Mouse (Mus musculus): ENCODE measurements at regions not wholly inside any gene's neighbourhood (a gene's known extent, or its start where the extent isn't known, plus 50 kb on each side); places are given as distances from the start of the nearest gene placed in this dataset.

GRCm38 (mm10) chr3:104298409-104298808 lies 78.2 kb upstream of the Magi3 start:
- ATAC-seq (no peak), DNase-seq (ENCODE audit: low read depth, low spot score) (no peak)
- in situ Hi-C loops (cut with MboI; ENCODE audit: low pct_unique_long_range_greater_than_20kb), result loop anchor here (5.0 kb wide), 2 partner anchors 76 to 144 kb away; partner anchors contain the start of gene Magi3
- H3K27me3 ChIP-seq, result no peaks in the 10 kb centered on the region
- CTCF ChIA-PET, result interaction anchor here (1.0 to 1.4 kb wide), 6 partner anchors 18 to 143 kb away, joined by 3 to 4 read pairs (median 3); no protein-coding TSS in a partner anchor
- no peak for TF ChIP-seq CTCF (IDR thresholded peaks at IDR 0.05)
- POLR2A ChIA-PET, result no interaction called here

DNA sequence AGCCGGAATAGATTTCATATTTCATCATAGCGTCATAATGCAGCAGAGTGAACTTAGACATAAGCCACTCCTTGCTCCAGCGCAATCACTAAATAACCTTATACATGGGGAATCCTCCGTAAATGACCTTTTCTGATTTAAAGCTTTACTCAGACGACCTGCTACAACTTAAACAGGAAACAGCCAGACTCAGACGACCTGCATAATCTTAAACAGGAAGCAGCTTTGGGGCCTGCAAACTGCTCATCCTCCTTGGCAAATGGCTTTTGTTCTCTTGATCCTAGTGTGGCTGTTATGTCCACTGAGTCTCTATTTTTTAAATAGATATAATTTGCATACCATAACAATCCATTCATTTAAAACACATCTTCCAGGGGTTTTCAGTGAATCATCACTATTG lies 76.9 kb upstream of the Magi3 start:
- no peak for TF ChIP-seq CTCF (IDR thresholded peaks at IDR 0.05)
- H3K27me3 ChIP-seq, result no peaks in the 10 kb centered on the region
- POLR2A ChIA-PET, result interaction anchor here (1.3 kb wide), 1 partner anchor 77 kb away, joined by 3 read pairs; the partner anchor contains the start of gene Magi3
- in situ Hi-C loops (cut with MboI; ENCODE audit: low pct_unique_long_range_greater_than_20kb), result loop anchor here (5.0 kb wide), 2 partner anchors 75 to 145 kb away; partner anchors contain the start of gene Magi3
- DNase-seq (ENCODE audit: low read depth, low spot score), result no peak
- CTCF ChIA-PET, result interaction anchor here (0.7 to 3.5 kb wide), 5 partner anchors 22 to 76 kb away, joined by 3 to 19 read pairs (median 3); partner anchors contain the start of gene Magi3
- ATAC-seq, result no peak

GRCm38 (mm10) chr3:104295856-104296255 lies 75.7 kb upstream of the Magi3 start:
- ATAC-seq (peak; percentile 34), DNase-seq (ENCODE audit: low read depth, low spot score) (no peak)
- POLR2A ChIA-PET, result interaction anchor here (1.0 to 1.1 kb wide), 2 partner anchors 14 to 113 kb away, joined by 3 read pairs; no protein-coding TSS in a partner anchor
- no peak for TF ChIP-seq CTCF (IDR thresholded peaks at IDR 0.05)
- in situ Hi-C loops (cut with MboI; ENCODE audit: low pct_unique_long_range_greater_than_20kb), result loop anchor here (5.0 kb wide), 2 partner anchors 74 to 146 kb away; partner anchors contain the start of gene Magi3
- no peaks in the 10 kb centered on the region for H3K27me3 ChIP-seq
- CTCF ChIA-PET, result interaction anchor here (0.9 to 3.5 kb wide), 7 partner anchors 14 to 147 kb away, joined by 3 to 19 read pairs (median 4); partner anchors contain the start of gene Magi3

GRCm38 (mm10) chr3:104295015-104295719 lies 75.0 kb upstream of the Magi3 start:
- in situ Hi-C loops (cut with MboI; ENCODE audit: low pct_unique_long_range_greater_than_20kb), result loop anchor here (5.0 kb wide), 2 partner anchors 73 to 147 kb away; partner anchors contain the start of gene Magi3
- no peaks in the 10 kb centered on the region for H3K27me3 ChIP-seq
- ChIA-PET CTCF (interaction anchor here (0.7 to 3.5 kb wide), 9 partner anchors 10 to 148 kb away, joined by 3 to 19 read pairs (median 4); partner anchors contain the start of gene Magi3), POLR2A (interaction anchor here (0.7 to 1.1 kb wide), 3 partner anchors 15 to 126 kb away, joined by 3 read pairs; no protein-coding TSS in a partner anchor)
- ATAC-seq (peak; percentile 48), DNase-seq (ENCODE audit: low read depth, low spot score) (no peak)
- TF ChIP-seq CTCF (IDR thresholded peaks at IDR 0.05), result no peak

DNA sequence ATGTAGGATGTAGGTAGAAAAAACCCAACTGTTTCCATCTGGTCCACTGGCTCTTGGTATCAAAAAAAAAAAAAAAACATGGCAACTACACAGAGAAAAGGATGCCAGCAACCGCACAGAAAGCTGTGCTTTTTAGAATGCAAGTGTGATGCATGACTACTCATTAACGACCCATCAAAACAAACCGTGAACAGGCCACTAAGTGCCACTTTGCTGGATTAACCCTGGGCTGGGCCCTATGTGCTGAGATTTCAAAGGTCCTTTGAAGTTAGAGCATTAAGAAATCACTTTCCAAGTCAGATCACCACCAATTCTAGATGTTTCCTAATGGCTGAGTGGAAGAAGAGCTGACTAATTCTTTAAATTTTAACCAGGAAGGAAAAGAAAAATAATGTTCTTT lies 73.7 kb upstream of the Magi3 start:
- no peaks in the 10 kb centered on the region for H3K27me3 ChIP-seq
- CTCF ChIA-PET, result interaction anchor here (0.9 to 3.5 kb wide), 5 partner anchors 12 to 75 kb away, joined by 4 to 19 read pairs (median 5); partner anchors contain the start of gene Magi3
- ATAC-seq (no peak), DNase-seq (ENCODE audit: low read depth, low spot score) (no peak)
- in situ Hi-C loops (cut with MboI; ENCODE audit: low pct_unique_long_range_greater_than_20kb), result no loop called here
- no peak for TF ChIP-seq CTCF (IDR thresholded peaks at IDR 0.05)
- POLR2A ChIA-PET, result no interaction called here

DNA sequence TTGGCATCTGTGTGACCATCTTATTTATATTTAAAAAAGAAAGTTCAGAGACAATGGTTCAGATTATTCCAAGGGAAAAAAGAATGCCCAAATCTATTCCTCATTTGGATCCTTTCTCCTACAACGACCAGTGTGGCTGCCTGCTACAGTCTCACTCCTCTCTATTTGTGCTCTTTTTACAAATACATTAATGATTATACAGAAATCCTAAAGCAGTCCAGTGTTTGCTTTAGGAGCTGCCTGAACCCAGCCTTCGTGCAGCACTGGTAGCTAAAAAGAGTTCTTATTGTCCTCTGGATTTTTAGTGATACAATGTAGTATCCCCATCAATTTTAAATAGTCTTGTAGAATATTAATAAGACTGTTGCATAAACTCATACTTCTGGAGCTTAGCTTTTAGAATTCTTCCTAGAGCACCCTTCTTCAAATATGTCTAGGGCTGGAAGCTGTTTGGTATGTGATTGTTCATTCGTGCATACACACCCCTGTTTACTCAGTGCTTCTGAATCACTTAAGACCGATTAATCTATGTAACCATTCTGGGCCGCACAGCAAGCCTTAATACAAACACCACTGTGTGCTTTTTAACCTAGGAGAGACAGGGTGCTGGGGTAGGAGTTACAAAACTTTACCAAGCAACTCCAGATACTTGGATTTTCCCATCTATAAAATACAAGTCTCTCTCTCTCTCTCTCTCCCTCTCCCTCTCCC lies 69.0 kb upstream of the Magi3 start:
- H3K27me3 ChIP-seq, result no peaks in the 10 kb centered on the region
- ATAC-seq, result peak; percentile 45
- in situ Hi-C loops (cut with MboI; ENCODE audit: low pct_unique_long_range_greater_than_20kb), result no loop called here
- TF ChIP-seq CTCF (IDR thresholded peaks at IDR 0.05), result no peak
- ChIA-PET POLR2A (interaction anchor here (0.6 kb wide), 1 partner anchor 194 kb away, joined by 3 read pairs; no protein-coding TSS in a partner anchor), CTCF (interaction anchor here (0.7 to 1.4 kb wide), 3 partner anchors 58 to 152 kb away, joined by 3 to 4 read pairs (median 3); no protein-coding TSS in a partner anchor)
- DNase-seq (ENCODE audit: low read depth, low spot score), result no peak

DNA sequence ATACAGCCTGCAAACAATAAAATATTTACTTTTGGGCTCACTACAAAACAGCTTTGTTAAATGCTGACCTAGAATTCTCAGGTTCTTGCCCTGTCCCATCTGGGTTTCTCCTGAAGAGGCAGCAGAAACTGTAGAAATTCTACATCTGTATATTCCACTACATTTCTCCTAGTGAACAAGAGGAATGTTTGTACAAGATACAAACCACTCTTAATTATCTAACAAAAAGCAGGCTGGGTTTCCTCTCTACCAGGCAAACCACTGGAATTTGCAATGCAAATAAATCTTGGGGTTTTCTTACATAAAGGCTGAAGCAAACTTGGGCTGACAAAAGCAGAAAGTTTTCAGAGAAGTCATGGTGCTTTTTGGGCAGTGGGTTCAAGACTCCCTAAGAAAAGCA lies 67.7 kb upstream of the Magi3 start:
- no peak for DNase-seq (ENCODE audit: low read depth, low spot score)
- CTCF ChIA-PET, result interaction anchor here (1.4 kb wide), 1 partner anchor 60 kb away, joined by 4 read pairs; no protein-coding TSS in a partner anchor
- POLR2A ChIA-PET, result interaction anchor here (0.8 kb wide), 1 partner anchor 42 kb away, joined by 3 read pairs; no protein-coding TSS in a partner anchor

DNA sequence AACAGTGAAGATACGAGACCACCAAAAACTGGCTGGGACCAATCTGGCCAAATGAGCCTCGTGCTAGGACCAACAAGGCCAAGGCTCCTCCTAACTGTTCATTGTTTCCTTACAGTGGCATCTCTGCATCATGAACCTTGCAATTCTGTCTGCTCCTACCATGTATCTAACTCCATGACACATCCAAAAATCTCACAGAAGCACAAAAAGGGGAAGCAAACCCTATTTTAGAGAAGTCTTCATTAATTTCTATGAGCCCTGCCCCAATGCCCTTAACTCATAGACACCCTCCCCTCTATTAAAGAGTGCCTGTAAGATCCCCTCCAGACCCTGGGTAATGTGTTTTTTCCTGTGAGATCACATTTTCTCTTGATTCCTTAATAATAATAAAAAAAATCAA lies 64.8 kb upstream of the Magi3 start:
- POLR2A ChIA-PET, result no interaction called here
- in situ Hi-C loops (cut with MboI; ENCODE audit: low pct_unique_long_range_greater_than_20kb), result no loop called here

More for the DNA sequence above, 67.7 kb upstream of the Magi3 start:
- ATAC-seq, result no peak
- in situ Hi-C loops (cut with MboI; ENCODE audit: low pct_unique_long_range_greater_than_20kb), result no loop called here
- TF ChIP-seq CTCF (IDR thresholded peaks at IDR 0.05), result peak; percentile 13
- H3K27me3 ChIP-seq, result no peaks in the 10 kb centered on the region

GRCm38 (mm10) chr3:104283855-104284254 lies 63.7 kb upstream of the Magi3 start:
- DNase-seq (ENCODE audit: low read depth, low spot score) (no peak), ATAC-seq (no peak)
- ChIA-PET CTCF (no interaction called here), POLR2A (interaction anchor here (0.6 kb wide), 1 partner anchor 148 kb away, joined by 3 read pairs; no protein-coding TSS in a partner anchor)
- no peaks in the 10 kb centered on the region for H3K27me3 ChIP-seq
- in situ Hi-C loops (cut with MboI; ENCODE audit: low pct_unique_long_range_greater_than_20kb), result no loop called here
- TF ChIP-seq CTCF (IDR thresholded peaks at IDR 0.05), result no peak

More for the DNA sequence above, 64.8 kb upstream of the Magi3 start:
- DNase-seq (ENCODE audit: low read depth, low spot score), result no peak
- TF ChIP-seq CTCF (IDR thresholded peaks at IDR 0.05), result no peak
- CTCF ChIA-PET, result no interaction called here
- no peak for ATAC-seq
- no peaks in the 10 kb centered on the region for H3K27me3 ChIP-seq

GRCm38 (mm10) chr3:104279505-104279904 lies 59.3 kb upstream of the Magi3 start:
- POLR2A ChIA-PET, result no interaction called here
- CTCF ChIA-PET, result interaction anchor here (0.7 to 2.6 kb wide), 5 partner anchors 10 to 162 kb away, joined by 3 to 11 read pairs (median 4); no protein-coding TSS in a partner anchor
- DNase-seq (ENCODE audit: low read depth, low spot score), result no peak
- TF ChIP-seq CTCF (IDR thresholded peaks at IDR 0.05), result no peak
- ATAC-seq, result no peak
- no peaks in the 10 kb centered on the region for H3K27me3 ChIP-seq
- in situ Hi-C loops (cut with MboI; ENCODE audit: low pct_unique_long_range_greater_than_20kb), result loop anchor here (5.0 kb wide), 1 partner anchor 37 kb away; no protein-coding TSS in a partner anchor
